Mouse (Mus musculus) ovary, postnatal 14 days (tissue): ENCODE results near the gene Fkbp1a.

ENCODE experiments used
- DNase-seq: peaks from one replicate; pipeline ENCODE4 v3.0.0; 2022; ENCODE audit warnings: low spot score

Gene Fkbp1a

DNA sequence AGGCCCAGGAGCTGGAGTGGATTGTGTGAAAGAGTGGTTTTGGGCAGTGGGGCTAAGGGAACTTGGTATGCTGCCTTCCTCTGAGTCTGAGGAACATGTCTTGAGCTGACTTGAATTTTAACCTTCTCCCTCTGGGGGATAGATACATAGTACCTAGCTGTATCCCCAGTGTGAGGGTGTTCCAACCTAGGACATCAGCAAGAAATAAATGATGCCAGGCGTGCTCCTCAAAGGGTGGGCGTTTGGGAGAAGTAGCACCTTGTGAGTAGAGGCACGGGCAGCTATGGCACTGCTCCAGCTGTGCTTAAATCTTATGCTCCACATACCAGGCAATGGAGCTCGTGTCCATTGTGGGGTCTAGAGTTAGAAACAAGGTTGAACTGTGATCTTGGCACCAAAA lies 4.3 kb downstream of the Fkbp1a start:
- DNase-seq: no peak

DNA sequence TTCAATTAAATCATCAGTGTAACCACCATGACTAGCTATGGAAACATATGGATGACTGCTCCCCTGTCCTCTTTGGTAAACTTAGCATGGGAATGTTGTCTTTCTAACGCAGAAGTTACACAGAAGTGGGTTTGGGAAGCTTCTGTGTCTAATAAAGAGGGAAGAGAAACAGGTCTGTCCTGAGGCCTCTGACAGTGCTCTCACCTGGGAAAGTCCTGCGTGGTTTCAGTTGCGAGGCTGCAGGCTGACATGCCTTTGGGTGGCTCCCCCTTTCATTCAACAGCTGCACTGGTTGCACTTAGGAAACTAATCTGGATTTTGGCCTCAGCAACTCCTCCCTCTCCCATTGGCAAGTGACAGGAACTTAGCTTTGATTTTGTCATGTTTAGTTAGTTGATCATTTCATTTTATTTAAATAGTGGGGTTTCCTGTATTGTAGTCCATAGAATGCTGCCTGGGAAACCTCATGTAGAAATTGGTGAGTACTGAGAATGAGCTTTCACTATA lies 7.4 kb downstream of the Fkbp1a start:
- no peak for DNase-seq

DNA sequence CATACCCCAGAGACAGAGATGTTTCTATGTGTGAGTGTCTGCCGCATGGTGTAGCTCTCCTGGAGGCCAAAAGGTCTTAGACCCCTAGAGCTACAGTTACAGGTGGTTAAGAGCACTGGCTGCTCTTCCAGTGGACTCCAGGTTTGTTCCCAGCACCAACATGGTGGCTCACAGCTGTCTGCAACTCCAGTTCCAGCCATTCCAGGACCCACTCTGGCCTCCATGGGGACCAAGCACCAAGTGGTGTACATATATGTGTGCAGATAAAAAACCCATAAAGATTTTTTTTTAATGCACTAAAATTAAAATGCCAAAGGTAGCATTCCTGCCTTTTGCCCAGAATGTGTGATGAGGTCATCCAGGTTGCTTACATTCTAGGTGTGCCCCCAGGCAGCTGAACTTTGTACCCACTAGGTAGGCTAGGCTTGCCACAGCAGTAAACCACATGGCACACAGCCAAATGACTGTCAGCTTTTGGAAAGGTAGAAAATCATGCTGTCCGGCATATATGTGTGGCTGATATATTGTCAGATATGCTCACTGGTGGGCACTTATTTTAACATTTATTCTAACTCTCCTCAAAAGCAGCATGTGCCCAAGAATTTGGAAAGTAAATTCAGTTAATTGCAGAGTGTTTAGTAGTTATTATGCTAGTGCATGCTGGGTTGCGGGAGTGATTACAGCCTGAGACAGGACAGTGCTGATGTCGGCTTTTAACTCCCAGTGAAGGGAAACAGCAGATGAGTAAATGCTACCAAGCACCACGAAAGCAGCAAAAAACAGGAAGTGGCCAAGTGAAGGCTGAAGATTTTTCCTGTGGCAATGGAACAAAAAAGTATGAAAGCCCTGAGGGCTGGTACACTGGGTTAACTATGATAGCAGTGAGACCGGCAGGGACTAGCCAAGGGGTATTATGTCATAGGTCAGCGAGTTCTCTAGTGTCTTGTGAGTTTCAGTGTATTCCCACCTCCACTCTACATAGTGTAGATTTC lies 20.9 kb downstream of the Fkbp1a start:
- DNase-seq: no peak

DNA sequence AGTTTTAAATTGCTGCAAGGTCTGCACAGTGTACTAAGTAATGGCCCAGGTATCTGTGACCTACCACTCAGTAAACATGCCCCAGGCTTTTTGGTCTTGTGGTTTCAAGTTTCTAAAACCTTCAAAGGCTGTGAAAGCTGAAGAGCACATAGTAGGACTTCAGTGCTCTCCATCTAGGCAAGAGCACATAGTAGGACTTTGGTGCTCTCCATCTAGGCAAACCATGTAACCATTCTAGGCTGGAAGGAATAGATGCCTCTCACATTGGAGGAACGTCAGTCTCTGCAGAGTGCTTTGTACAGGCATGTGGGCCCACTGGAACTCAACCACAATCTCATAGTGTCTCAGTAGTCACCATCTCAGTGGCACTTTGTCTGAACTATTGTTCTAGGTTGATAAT lies 21.7 kb downstream of the Fkbp1a start:
- DNase-seq: no peak

DNA sequence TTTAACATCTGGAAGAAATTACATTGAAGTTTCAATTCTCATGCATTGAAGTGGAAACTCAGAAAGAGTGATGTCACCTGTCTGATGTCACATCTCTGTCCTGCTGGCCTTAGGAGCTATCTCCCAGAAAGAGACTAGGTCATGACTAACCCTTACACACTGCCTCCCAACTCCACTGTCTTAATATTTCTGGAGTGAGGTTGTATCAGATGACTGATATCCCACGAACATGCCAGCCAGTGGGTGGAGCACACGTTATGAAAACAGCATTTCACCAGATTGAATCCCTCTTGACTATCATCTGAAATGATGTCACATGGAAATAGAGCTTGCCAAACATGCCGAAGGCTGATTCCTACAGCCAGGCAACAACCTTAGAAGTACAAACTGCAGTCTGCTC lies 22.7 kb downstream of the Fkbp1a start:
- DNase-seq: no peak

DNA sequence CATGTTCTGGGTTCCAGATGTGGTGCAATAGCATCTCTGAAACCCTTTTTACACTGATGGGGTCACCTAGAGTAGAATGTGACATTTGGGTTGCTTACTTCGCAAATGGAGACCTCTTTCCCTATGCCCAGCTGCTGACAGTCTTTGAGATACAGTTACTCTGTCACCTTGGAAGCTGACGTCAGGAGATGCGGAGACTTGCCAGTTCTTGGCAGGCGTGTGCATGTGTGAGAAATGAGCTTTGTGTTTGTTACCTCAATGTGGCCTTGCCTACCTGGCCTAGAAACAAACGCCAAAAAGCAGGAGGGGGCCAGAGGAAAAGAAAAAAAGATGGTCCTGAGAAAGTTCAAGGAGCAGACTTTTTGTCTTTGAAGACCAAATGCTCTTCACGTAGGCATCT lies 24.6 kb downstream of the Fkbp1a start:
- DNase-seq: no peak

DNA sequence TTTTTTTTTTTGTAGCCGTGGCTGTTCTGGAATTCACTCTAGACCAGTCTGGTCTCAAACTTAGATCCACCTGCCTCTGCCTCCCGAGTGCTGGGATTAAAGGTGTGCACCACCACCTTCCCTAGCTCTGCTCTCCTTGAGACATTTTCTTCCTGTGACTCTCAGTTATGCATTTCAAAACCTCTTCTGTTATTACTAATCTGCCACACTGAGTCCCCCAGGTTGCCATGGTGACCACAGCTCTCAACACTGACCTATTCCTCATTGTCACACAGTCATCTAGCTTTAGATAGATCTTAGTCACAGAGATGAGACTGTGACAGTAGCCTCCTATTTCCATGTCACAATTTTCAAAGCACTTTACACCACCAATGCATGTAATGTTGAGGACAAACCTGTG lies 27.2 kb downstream of the Fkbp1a start:
- DNase-seq: no peak

DNA sequence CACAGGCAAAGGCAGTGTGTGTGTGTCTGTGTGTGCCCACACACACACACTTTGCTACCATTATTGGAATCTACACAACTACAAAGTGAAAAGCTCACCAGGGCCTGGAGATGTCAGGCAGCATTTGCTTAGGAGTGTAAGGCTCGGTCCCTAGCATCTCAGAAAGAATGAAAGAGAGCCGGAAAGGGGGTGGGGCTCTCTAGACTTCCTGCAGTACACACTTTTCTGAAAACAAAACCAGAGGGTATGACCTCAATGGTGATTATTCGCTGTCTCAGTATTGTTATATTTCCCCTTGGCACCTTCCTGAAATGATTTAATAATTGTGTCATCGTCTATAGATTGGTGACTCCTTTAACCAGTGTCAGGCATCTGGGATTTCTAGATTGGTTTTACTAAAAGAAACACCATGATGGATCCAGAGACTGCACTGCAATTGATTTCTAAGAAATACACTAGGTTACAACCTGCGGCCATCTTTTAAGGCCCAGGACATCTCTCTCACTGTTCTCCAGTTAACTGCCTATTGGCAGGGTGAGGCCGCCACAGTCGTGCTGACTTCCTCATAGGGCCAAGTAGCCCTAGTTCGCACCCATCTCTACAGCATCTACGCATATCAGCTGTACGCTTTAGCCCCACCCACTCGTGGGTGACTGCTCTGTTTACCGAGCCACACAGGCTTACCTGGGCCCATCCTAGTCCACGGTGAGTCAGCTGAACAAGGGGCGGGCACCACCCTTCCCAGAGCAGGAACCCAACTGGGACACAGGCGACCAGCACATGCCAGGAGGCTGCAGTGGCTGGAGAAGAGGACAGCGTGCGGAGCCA lies 29.8 kb downstream of the Fkbp1a start, which contains the start of gene Sdcbp2:
Gene Sdcbp2 (plus strand): TSS at position 750 of the 828 bp plus-strand sequence.
- DNase-seq: no peak

DNA sequence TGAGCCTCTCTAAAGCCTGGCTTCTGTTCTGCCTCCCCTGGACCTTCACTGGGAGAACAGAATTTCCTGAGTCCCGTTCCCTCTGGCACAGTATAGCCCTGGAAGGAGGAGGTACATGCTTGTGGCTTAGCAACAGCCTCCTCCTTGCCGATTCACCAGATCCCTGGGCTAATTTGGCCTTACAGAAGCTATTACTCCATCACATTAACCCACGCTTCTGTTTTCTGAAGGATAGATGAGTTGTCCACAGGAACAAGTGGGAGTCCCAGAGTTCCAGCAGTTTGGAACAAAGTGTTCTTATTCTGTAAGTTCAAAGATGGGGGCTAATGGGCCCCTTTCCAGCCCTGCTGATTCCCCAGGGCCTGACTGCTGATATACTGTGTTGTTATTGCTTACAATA lies 31.4 kb downstream of the Fkbp1a start:
- DNase-seq: no peak

DNA sequence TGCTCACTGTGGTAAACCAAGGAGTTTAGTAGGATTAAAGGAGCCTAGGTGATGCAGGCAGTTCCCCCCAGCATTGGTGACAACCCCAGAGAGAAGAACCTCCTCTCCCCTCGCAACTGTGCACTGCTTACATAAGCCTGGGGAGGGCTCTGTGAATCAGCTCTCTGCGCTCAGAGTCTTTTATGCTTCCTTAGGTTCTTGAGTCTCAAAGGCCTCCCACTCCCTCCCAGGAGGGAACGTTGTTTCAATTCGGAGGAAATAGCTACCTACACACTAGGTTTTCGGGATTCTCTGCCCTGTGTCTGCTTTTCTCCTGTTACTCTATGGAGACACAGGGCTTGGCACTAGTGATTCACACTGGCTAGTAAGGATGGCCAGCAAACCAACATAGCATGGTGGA lies 32.3 kb downstream of the Fkbp1a start:
- DNase-seq: no peak

DNA sequence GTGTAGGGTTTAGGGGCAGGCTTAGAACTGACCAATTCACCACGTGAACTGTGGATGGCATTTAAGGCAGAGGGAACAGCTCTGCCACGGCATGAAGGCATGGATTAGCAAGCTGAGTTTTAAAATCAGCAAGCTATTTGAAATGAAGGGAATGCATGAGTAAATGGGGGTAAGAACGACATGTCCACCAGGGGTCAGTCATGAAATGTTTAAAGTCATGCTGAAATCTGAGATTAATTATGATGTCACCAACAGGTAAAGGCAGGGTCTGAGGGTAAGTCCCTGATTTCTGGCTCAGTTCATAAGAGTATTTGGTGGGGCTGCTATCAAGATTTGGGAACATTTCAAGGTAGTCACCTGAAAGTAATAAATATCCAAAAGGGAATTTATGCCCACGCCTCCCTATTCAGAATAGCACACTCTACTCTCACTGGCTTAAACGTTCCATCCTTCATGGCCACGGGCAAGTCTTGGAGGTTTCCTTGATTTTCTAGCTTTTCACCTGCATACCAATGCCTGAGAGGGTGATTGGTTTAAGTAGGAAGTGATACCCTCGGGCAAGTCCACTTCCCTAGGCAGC lies 32.9 kb downstream of the Fkbp1a start:
- peak; percentile 12 for DNase-seq

DNA sequence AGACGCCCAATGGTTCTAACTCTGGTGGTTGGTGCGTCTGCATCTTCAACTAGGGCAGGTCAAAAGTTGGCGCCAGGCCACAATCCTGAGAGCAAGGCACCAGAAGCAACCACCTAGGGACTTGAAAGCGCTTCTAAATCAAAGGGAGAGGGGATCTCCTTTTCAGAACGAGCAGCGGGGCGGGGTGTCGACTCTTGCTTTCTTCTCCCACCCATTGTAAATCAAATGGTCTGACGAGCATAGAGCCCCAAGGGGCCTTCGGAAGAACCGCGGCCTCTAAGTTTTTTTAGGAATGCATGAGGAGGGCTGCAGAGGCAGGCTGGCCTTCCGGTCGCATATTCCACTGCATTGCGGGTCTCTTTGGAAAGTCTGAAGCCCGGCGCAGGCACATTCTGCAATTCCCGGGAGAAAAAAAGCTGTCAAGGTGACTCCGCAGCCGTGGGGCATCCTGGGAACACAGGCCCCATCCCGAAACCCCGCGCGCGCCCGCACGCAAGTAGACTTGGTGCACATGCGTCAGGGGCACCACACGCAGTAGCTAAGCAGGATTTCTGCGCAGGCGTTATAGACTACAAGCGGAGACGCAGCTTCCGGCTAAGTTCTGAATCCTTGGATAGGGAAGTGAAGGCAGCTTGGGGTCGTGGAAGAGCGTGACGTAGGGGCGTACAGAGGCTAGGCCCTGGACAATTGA lies 33.6 kb downstream of the Fkbp1a start:
- peak; percentile 61 for DNase-seq

DNA sequence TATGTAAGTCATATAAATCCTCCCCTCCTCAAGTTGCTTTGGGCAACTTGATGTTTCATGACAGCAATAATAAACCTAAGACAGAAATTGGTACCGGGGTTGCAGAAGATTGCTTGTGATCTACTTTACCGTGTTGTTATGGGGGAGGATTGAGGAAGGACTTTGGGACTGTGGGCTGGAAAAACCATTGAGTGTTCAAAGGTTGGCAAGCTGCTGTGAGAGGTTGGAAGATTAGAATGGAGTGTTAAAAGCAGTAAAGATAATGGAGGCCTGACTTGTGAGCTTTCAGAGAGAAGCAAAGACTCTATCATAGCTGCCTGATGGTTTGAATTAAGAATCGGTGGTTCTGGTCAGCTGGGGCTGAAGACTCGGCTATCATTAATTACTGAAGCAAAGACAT lies 36.9 kb downstream of the Fkbp1a start:
- DNase-seq: no peak

DNA sequence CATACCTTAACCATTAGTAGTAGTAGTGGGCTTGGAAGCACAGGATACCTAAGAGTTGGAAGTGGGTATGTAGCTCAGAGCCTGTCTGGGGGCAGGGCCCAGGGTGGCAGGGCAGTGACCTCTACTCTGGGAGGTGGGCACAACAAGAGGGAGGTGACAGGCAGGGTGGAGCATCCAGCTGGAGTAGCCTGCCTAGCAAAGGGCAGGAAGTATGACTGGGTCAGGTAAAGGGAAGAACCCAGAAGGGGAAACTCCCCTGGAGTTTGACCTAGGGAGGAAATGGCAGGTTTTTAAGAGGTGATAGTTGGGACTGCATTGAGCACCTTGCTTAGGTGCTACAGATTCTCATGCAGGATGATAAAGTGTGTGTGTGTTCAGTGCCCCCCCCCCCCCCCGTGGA lies 38.7 kb downstream of the Fkbp1a start:
- no peak for DNase-seq

DNA sequence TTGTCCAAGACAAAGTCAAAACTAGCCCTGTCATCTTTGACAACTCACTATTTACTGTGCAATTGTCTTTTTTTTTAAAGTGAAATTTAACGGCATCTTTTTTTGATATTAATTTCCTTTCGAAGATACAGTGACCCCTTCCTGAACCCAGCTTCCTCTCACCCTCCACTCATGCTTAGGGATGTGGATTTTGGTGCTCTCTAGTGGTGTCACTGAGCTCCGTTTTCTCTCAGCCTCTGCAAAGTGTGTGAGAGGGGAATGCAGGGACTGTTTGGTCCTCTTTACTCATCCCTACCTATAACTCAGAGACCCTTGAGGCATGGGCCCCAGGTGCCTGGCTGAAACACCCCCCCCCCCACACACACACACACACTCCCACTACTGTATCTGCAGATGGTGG lies 43.7 kb downstream of the Fkbp1a start:
- no peak for DNase-seq

DNA sequence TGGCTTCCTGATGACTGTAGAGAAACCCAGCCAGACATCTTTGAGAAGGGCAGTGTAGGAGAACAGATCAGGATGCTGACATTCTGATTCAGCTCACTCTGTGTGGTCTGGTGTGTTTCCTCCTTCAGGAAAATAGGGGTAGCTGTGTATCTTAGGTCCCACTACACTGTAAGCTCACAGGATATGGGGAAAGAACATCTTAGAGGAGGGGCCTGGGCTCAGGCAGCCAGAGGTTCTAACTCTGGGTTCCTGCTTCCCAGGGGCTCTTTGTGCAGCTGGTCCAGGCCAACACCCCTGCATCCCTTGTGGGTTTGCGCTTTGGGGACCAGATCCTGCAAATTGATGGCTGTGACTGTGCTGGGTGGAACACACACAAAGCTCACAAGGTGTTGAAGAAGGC lies 44.5 kb downstream of the Fkbp1a start:
- DNase-seq: no peak

DNA sequence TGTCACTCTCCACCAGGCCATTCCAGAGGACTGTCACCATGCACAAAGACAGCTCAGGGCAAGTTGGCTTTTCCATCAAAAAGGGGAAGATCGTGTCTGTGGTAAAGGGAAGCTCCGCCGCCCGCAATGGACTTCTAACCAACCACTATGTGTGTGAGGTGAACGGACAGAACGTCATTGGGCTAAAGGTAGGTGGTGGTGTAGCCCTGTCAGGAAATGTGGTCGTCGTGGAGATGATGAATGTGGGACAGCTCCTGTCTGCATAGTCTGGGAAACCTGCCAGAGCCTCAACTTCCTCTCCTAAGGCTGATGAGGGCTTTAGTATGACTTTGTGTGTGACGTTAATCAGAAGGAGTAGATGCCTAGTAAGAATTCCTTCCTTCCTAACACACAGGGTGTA lies 45.0 kb downstream of the Fkbp1a start:
- DNase-seq: no peak

DNA sequence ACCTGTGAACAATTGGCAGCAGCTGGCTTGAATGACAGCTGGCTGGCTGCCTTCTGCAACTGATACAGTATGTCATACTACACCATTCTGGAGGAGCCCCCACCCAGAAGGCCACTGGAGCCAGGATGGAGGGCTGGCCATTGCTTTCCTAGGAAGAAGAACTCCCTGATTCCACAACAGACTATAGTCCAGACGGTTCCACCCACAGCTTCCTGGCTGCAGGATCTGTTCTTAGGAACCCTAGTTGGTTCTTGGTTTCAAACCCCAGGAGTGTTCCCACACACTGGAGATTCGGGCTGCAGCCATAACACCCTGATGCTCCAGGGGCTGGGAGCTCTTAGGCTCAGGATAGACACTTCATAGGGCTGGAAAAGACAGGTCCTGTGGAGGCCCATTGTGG lies 55.8 kb downstream of the Fkbp1a start:
- no peak for DNase-seq

DNA sequence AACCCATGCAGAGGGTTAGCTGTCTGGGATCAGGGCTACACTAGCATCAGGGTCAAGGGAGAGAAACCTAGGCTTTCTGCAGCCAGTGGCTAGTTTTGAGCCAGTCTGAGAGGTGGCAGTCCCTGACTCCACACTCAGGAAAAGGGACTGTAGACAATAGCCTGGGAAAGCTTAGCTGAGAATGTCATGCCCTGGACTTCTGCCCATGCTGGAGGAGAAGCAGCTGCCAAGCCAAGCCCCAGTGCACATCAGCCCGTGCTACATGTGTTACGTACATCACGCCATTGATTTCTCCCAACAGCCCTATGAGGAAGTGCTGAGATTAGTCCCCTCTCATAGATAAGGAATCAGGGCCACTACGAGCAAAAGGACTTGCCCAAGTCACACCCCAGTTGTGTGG lies 59.8 kb downstream of the Fkbp1a start:
- DNase-seq: no peak

DNA sequence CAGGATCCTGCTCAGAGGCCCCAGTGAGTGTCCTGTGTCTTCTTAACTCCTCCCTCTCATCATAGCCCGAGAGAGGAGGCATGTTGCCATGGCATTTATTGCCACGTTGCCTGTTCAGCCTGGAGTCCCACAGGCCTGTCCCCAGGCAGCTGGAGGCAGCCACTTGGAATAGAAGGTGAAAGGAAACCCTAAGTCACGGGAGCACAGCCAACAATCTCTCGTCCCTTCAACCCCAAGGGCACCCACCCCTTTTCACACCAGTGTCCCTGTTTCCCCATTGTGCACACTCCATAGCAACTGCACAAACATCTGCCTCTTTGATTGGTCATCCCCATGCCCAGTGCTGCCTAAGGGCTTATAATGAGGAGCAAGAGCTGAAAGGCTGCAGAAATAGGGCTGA lies 61.3 kb downstream of the Fkbp1a start:
- no peak for DNase-seq

DNA sequence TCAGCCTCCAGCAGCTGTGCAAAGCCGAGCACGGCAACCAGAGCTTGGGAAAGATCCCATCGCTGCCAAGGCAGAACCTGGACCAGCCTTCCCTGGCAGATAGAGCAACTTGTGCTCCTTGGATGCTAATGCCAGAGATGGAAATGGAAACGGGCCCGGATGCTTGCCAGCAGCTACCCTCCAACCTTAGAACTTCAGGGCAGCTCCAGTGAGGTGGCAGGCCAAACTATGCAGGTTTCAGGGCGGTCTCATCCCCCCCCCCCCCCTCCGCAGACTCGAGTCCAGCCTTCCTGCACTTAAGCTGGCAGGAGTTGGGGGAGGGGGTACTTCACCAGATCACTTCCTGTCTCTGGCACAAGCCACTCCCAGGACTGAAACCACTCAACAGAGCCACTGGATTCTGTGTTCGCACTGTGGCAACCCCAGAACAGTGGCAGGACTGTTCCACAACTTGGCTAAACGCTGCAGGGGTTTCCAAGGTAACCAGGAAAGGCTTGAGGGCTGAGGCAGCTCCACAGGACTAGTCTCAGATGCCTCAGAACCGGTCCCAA lies 63.2 kb downstream of the Fkbp1a start:
- DNase-seq: no peak

DNA sequence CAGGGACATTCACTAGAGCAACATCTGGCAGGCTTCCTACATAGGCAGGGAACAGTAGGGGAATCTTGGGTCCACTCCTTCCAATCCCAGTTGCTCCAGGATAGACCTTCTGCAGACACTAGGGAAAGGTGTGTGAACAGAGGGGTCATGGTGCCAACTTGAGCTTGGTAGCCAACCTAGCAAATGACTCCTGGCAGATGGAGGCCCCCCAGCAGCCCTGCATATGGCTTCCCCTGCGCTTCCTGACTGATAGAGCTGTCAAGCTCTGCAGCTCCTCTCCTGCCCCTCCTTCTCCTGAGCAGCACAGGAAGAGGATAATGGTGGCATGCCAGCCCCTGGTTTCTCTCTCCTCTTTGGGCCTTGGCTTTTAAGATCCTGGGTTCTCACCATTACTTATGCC lies 66.2 kb downstream of the Fkbp1a start:
- no peak for DNase-seq
